9 mouse cellular contexts compared by ENCODE assay signal in genomic region chr3:56485550-56486400, GRCm38 (mm10).
A peak's percentile ranks its signal among the peaks of the same experiment; 100 is the strongest.
DNase-seq lines count a peak whose midpoint lies in the region; ATAC-seq lines count a peak whose summit lies in the region.
"Had no signal": no experiment of that assay in that cellular context is flagged by ENCODE, and none has a peak within 500 bp of the region (broad histone marks: within the 10 kb centered on the region; RNA-seq: fewer than 3 reads in every experiment).

No protein-coding gene starts in this region.

- no peaks in the 10 kb centered on the region for H3K36me3 ChIP-seq in liver, embryonic 12.5 days
- H3K36me3 ChIP-seq: G1E had no signal

- no peak overlapping the region for H3K9ac ChIP-seq in liver, embryonic 12.5 days

- H3K27me3 ChIP-seq in liver, embryonic 12.5 days (replicated peaks): no peaks in the 10 kb centered on the region

- 66% methylated on average over 12 of the region's 12 CpGs for WGBS in liver, embryonic 12.5 days (ENCODE audit: insufficient replicate concordance)

- no peak overlapping the region for H3K4me2 ChIP-seq in liver, embryonic 12.5 days

- no peaks in the 10 kb centered on the region for H3K9me3 ChIP-seq in liver, embryonic 12.5 days (replicated peaks)

- DNase-seq in layer of hippocampus, adult 18-20 months (ENCODE audit: low spot score in 2 of 2): peak; percentile 9 to 30
- DNase-seq in layer of hippocampus, postnatal 25 days (ENCODE audit: extremely low spot score in 1 of 2, low spot score in 1 of 2): no peak
- DNase-seq in cerebellum, adult 11-12 months: peak; percentile 79
- peak; percentile 84 for DNase-seq in cerebellum, adult 9-11 months
- DNase-seq in heart, postnatal 36 days: peak; percentile 3 to 4
- DNase-seq in spleen, postnatal 10 days (ENCODE audit: low spot score in 2 of 2): no peak
- DNase-seq: kidney, postnatal 36 days had no signal

- H3K4me3 ChIP-seq in liver, embryonic 12.5 days: no peak overlapping the region

- no peak for ATAC-seq in liver, embryonic 12.5 days

- intact Hi-C loops in heart, postnatal 36 days (cut with DNase I): no loop called here

- H3K4me1 ChIP-seq in liver, embryonic 12.5 days: no peaks in the 10 kb centered on the region

- H3K27ac ChIP-seq in liver, embryonic 12.5 days: no peak overlapping the region

Comparison
In these comparisons a context has a peak if more than half of its experiments do, and no peak if none do; other contexts are left out.
1. DNase-seq: peak in layer of hippocampus, adult 18-20 months (2 of 2), cerebellum, adult 11-12 months (single experiment), cerebellum, adult 9-11 months (single experiment) and heart, postnatal 36 days (2 of 2); none in layer of hippocampus, postnatal 25 days (0 of 2) and spleen, postnatal 10 days (0 of 2).